Mouse (Mus musculus) G1E (cell line): ENCODE measurements around the gene Wfdc15b.

Experiments
- CTCF ChIP-seq: IDR thresholded peaks from 2 replicates; pipeline ENCODE4 v1.5.1; 2012; ENCODE audit warnings: low read depth, low read length, inconsistent platforms, mixed read lengths
- POLR2AphosphoS5 ChIP-seq: IDR thresholded peaks from 2 replicates; pipeline ENCODE4 v1.6.1; 2012; ENCODE audit warnings: low read depth, low read length, inconsistent platforms; ENCODE audit not compliant: insufficient replicate concordance
- TAL1 ChIP-seq: conservative IDR thresholded peaks from 2 replicates; pipeline ENCODE4 v1.6.1; 2012; ENCODE audit warnings: low read depth, low read length, inconsistent platforms, mixed read lengths

DNA sequence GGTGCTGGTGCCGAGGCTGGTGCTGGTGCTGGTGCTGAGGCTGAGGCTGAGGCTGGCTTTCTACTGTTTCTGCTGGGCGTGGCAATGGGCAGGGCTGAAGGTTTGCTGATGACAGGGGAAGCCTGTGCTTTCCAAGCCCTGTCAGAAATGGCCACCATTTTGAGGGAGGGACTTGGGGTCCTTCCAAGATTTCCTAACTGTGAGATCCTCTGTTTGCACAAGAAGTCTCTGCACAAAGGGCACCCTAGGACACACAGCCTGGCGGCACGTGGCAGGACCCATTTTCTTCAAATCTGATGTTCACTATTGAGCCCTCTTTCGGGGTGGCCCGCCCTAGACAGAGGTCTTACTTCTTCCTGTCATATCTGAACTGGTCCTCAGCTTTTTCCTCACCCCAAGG lies 30.9 kb downstream of the Wfdc15b start, which contains the start of gene Wfdc12:
- TF ChIP-seq CTCF (no peak), TAL1 (no peak), POLR2AphosphoS5 (no peak)
